Comparison of ENCODE assay signal across 9 mouse cellular contexts in the genomic region with DNA sequence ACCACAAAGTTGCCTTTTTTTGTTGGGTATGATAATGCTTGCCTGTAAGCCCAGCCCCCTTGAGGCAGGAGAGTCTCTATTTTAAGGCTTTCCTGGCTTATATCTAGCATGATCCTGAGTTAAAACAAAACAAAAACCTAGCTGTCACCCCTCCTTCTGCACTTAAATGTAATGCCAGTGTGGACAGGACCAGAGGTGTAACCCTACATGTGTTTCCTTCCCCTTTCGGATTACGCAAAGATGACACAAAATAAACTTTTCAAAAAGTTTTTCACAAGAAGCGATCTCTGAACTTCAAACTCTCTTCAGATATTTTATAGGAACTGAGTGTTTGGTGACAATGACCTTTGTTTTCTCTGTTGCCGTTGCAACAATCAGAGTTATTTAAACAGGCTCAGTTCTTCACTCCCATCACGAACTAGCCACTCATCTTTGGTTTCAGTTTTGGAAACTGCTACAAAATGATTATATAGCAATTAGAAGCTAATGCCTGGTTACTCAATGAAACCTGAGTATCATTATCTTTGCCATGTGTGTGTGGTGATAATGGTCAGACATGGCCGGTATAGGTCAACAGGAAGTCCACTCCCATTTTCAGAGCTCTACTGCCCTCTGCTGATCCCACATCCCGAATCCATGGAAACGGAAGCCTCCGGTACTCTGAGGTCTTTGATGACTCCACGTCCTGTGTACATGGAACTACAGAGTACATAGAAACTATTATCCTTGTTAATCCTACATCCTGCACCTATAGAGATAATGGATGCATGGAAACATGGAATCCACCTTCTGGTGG.
DNase-seq lines count a peak whose midpoint lies in the region; ATAC-seq lines count a peak whose summit lies in the region.
"Had no signal": no experiment of that assay in that cellular context is flagged by ENCODE, and none has a peak within 500 bp of the region (broad histone marks: within the 10 kb centered on the region; RNA-seq: fewer than 3 reads in every experiment).

No protein-coding gene starts in this region.

- no peak for ATAC-seq in forebrain, embryonic 15.5 days (replicated peaks)

- DNase-seq in forebrain, embryonic 10.5 days (ENCODE audit: extremely low spot score, low spot score), result peak; percentile 25
- peak; percentile 74 to 93 for DNase-seq in adrenal gland, adult (ENCODE audit: inconsistent age in 2 of 2, low spot score in 1 of 2)
- DNase-seq in embryo, embryonic 10.5 days (ENCODE audit: low spot score), result peak; percentile 77
- DNase-seq in heart, postnatal 14 days, result peak; percentile 81 to 89
- peak; percentile 14 for DNase-seq in left cerebral cortex, adult 11 months (ENCODE audit: low spot score)
- DNase-seq in spleen, postnatal 36 days (ENCODE audit: low spot score in 2 of 2), result peak; percentile 31 to 53

- H3K79me2 ChIP-seq in macrophage (ENCODE audit: inconsistent target), result no peaks in the 10 kb centered on the region

- no peak overlapping the region for H3K9ac ChIP-seq in forebrain, embryonic 15.5 days (replicated peaks)
- H3K9ac ChIP-seq: hindbrain, embryonic 15.5 days had no signal

- no peak overlapping the region for H3K4me2 ChIP-seq in forebrain, embryonic 15.5 days (replicated peaks)
- H3K4me2 ChIP-seq: hindbrain, embryonic 15.5 days had no signal

- H3K4me1 ChIP-seq in forebrain, embryonic 10.5 days, result peaks cover 9% of the 10 kb centered on the region
- H3K4me1 ChIP-seq in forebrain, embryonic 15.5 days, result no peaks in the 10 kb centered on the region
- H3K4me1 ChIP-seq: hindbrain, embryonic 15.5 days had no signal

- H3K27ac ChIP-seq in forebrain, embryonic 10.5 days, result no peak overlapping the region
- H3K27ac ChIP-seq in forebrain, embryonic 15.5 days (replicated peaks), result no peak overlapping the region
- H3K27ac ChIP-seq in macrophage, result no peak overlapping the region
- H3K27ac ChIP-seq: hindbrain, embryonic 15.5 days had no signal

- H3K4me3 ChIP-seq in forebrain, embryonic 10.5 days, result no peak overlapping the region
- H3K4me3 ChIP-seq in forebrain, embryonic 15.5 days, result no peak overlapping the region
- peak overlapping the region; percentile 10; the same call in 1 of the 2 replicates for H3K4me3 ChIP-seq in macrophage (ENCODE audit: inconsistent target)
- H3K4me3 ChIP-seq: hindbrain, embryonic 15.5 days had no signal

- intact Hi-C loops in heart, postnatal 14 days (cut with DNase I), result loop anchor here (5.0 kb wide), 3 partner anchors 225 to 730 kb away; no protein-coding TSS in a partner anchor

- H3K27me3 ChIP-seq in forebrain, embryonic 10.5 days (ENCODE audit: poor library complexity, severe bottlenecking), result no peaks in the 10 kb centered on the region
- no peaks in the 10 kb centered on the region for H3K27me3 ChIP-seq in forebrain, embryonic 15.5 days
- H3K27me3 ChIP-seq: hindbrain, embryonic 15.5 days had no signal

- WGBS in forebrain, embryonic 10.5 days, result 76% methylated on average over 10 of the region's 10 CpGs
- 77% methylated on average over 10 of the region's 10 CpGs for WGBS in forebrain, embryonic 15.5 days
- 16% methylated on average over 10 of the region's 10 CpGs for WGBS in macrophage (ENCODE audit: missing documents)

- H3K36me3 ChIP-seq in forebrain, embryonic 10.5 days (replicated peaks), result no peaks in the 10 kb centered on the region
- no peaks in the 10 kb centered on the region for H3K36me3 ChIP-seq in forebrain, embryonic 15.5 days
- H3K36me3 ChIP-seq in macrophage (ENCODE audit: inconsistent target), result no peaks in the 10 kb centered on the region
- H3K36me3 ChIP-seq: hindbrain, embryonic 15.5 days had no signal

- H3K9me3 ChIP-seq in forebrain, embryonic 10.5 days, result no peaks in the 10 kb centered on the region
- no peaks in the 10 kb centered on the region for H3K9me3 ChIP-seq in forebrain, embryonic 15.5 days
- H3K9me3 ChIP-seq: hindbrain, embryonic 15.5 days had no signal

Comparison
In these comparisons a context has a peak if more than half of its experiments do, and no peak if none do; other contexts are left out.
1. DNase-seq: peak in every context shown above with its lines; median percentile 85 in heart, postnatal 14 days; 84 in adrenal gland, adult; 77 in embryo, embryonic 10.5 days; 42 in spleen, postnatal 36 days; 25 in forebrain, embryonic 10.5 days; 14 in left cerebral cortex, adult 11 months.